Mouse (Mus musculus) heart, embryonic 11.5 days (tissue): ENCODE results near the gene Dab2. TPM values are rescaled to one million over a fixed set of nuclear protein-coding genes. Genes with fewer than 3 reads are reported as not detected.

Experiments used
- ATAC-seq: fragments of 200-750 bp; cut with Nextera tagmentation; replicated peaks from 2 replicates; pipeline ENCODE4 v1.8.0; 2017; ENCODE audit warnings: moderate library complexity; ENCODE audit not compliant: insufficient number of reproducible peaks, low FRiP score, low TSS enrichment
- H3K27ac ChIP-seq: fragments of 300-500 bp; sonication (generic); 2 replicates; pipeline ENCODE4 v1.5.1; 2014; ENCODE audit warnings: mild to moderate bottlenecking, low read depth, low read length
- H3K27me3 ChIP-seq: fragments of 300-500 bp; sonication (generic); 2 replicates; pipeline ENCODE4 v1.6.1; 2014; ENCODE audit warnings: mild to moderate bottlenecking, low read length, mixed read lengths; ENCODE audit not compliant: control insufficient read depth, insufficient read depth
- H3K36me3 ChIP-seq: fragments of 300-500 bp; sonication (generic); 2 replicates; pipeline ENCODE4 v1.6.1; 2014; ENCODE audit warnings: mild to moderate bottlenecking, low read length, moderate library complexity, mixed read lengths; ENCODE audit not compliant: control insufficient read depth, insufficient read depth
- H3K4me1 ChIP-seq: fragments of 300-500 bp; sonication (generic); 2 replicates; pipeline ENCODE4 v1.6.1; 2014; ENCODE audit warnings: low read length; ENCODE audit not compliant: control insufficient read depth, insufficient read depth
- H3K4me2 ChIP-seq: fragments of 300-500 bp; sonication (generic); 2 replicates; pipeline ENCODE4 v1.6.1; 2014; ENCODE audit warnings: mild to moderate bottlenecking, moderate library complexity
- H3K4me3 ChIP-seq: fragments of 300-500 bp; sonication (generic); 2 replicates; pipeline ENCODE4 v1.5.1; 2014; ENCODE audit warnings: low read depth, low read length
- H3K9ac ChIP-seq: fragments of 300-500 bp; sonication (generic); 2 replicates; pipeline ENCODE4 v1.6.1; 2014; ENCODE audit warnings: mild to moderate bottlenecking, low read depth, low read length, moderate library complexity
- H3K9me3 ChIP-seq: fragments of 300-500 bp; sonication (generic); replicated peaks from 2 replicates; pipeline ENCODE4 v1.6.1; 2016; ENCODE audit warnings: low read length; ENCODE audit not compliant: control insufficient read depth
- WGBS: fragments of 180-500 bp; shearing (Covaris S2); extraction: QIAGEN DNeasy Blood & Tissue Kit; methylation state at CpG from one replicate; pipeline ENCODE4 v1.1.7; 2014; ENCODE audit not compliant: insufficient replicate concordance; 5-methylcytosine and 5-hydroxymethylcytosine counted together
- polyA plus RNA-seq: library from polyadenylated mRNA; unstranded; fragments of >200 nt; fragmentation: Nextera tagmentation; extraction: Ambion mirVana; gene quantifications from 2 replicates; pipeline ENCODE4 v1.2.1, GENCODE M21; 2014

Dab2 gene
- polyA plus RNA-seq, 1 experiment from 2014 or later: 46.0 TPM

- Histone ChIP-seq H3K9me3 (no peaks in the 10 kb centered on the region), H3K4me1 (no peaks in the 10 kb centered on the region), H3K36me3 (no peaks in the 10 kb centered on the region), H3K27ac (no peak overlapping the region), H3K4me3 (no peak overlapping the region), H3K4me2 (no peak overlapping the region), H3K9ac (no peak overlapping the region), H3K27me3 (no peaks in the 10 kb centered on the region)
- 81% methylated on average over 5 of the region's 5 CpGs for WGBS
- no peak for ATAC-seq
Measured at GRCm38 (mm10) chr15:6339767-6340166, 40.2 kb downstream of the Dab2 start.

- WGBS: 64% methylated on average over 6 of the region's 6 CpGs
Measured at GRCm38 (mm10) chr15:6340347-6340746, 40.8 kb downstream of the Dab2 start.

GRCm38 (mm10) chr15:6341427-6341826 lies 41.8 kb downstream of the Dab2 start:
- Histone ChIP-seq H3K4me2 (no peak overlapping the region), H3K9ac (no peak overlapping the region), H3K27me3 (no peaks in the 10 kb centered on the region), H3K4me1 (no peaks in the 10 kb centered on the region), H3K4me3 (no peak overlapping the region), H3K36me3 (no peaks in the 10 kb centered on the region), H3K9me3 (no peaks in the 10 kb centered on the region), H3K27ac (no peak overlapping the region)
- 75% methylated on average over 6 of the region's 6 CpGs for WGBS
- ATAC-seq: no peak

More at GRCm38 (mm10) chr15:6340347-6340746, 40.8 kb downstream of the Dab2 start:
- H3K9me3 ChIP-seq: no peaks in the 10 kb centered on the region
- no peak overlapping the region for H3K27ac ChIP-seq
- no peaks in the 10 kb centered on the region for H3K4me1 ChIP-seq
- H3K36me3 ChIP-seq: no peaks in the 10 kb centered on the region
- no peak for ATAC-seq
- no peak overlapping the region for H3K4me3 ChIP-seq
- H3K9ac ChIP-seq: no peak overlapping the region
- no peak overlapping the region for H3K4me2 ChIP-seq
- H3K27me3 ChIP-seq: no peaks in the 10 kb centered on the region

- no peak overlapping the region for H3K9ac ChIP-seq
- no peak overlapping the region for H3K4me3 ChIP-seq
- no peaks in the 10 kb centered on the region for H3K36me3 ChIP-seq
- no peaks in the 10 kb centered on the region for H3K27me3 ChIP-seq
- H3K27ac ChIP-seq: no peak overlapping the region
- WGBS: 87% methylated on average over 3 of the region's 3 CpGs
- H3K4me2 ChIP-seq: no peak overlapping the region
- no peaks in the 10 kb centered on the region for H3K4me1 ChIP-seq
- H3K9me3 ChIP-seq: no peaks in the 10 kb centered on the region
- no peak for ATAC-seq
Measured at GRCm38 (mm10) chr15:6353901-6354300, 54.3 kb downstream of the Dab2 start.

- H3K9ac ChIP-seq: no peak overlapping the region
- H3K27me3 ChIP-seq: no peaks in the 10 kb centered on the region
- H3K4me2 ChIP-seq: no peak overlapping the region
- H3K36me3 ChIP-seq: no peaks in the 10 kb centered on the region
- H3K27ac ChIP-seq: no peak overlapping the region
- ATAC-seq: no peak
- H3K4me3 ChIP-seq: no peak overlapping the region
- no peaks in the 10 kb centered on the region for H3K9me3 ChIP-seq
- 68% methylated on average over 2 of the region's 2 CpGs for WGBS
- H3K4me1 ChIP-seq: no peaks in the 10 kb centered on the region
Measured at GRCm38 (mm10) chr15:6359859-6360258, 60.3 kb downstream of the Dab2 start.

- Histone ChIP-seq H3K9me3 (no peaks in the 10 kb centered on the region), H3K27ac (no peak overlapping the region), H3K27me3 (no peaks in the 10 kb centered on the region), H3K4me1 (no peaks in the 10 kb centered on the region), H3K4me3 (no peak overlapping the region), H3K9ac (no peak overlapping the region), H3K4me2 (no peak overlapping the region), H3K36me3 (no peaks in the 10 kb centered on the region)
- ATAC-seq: no peak
- 50% methylated on average over 1 of the region's 1 CpGs for WGBS
Measured at GRCm38 (mm10) chr15:6369974-6370373, 70.4 kb downstream of the Dab2 start.

GRCm38 (mm10) chr15:6371486-6371885 lies 71.9 kb downstream of the Dab2 start:
- no peaks in the 10 kb centered on the region for H3K9me3 ChIP-seq
- H3K27ac ChIP-seq: no peak overlapping the region
- no peak overlapping the region for H3K4me2 ChIP-seq
- no peak overlapping the region for H3K9ac ChIP-seq
- no peaks in the 10 kb centered on the region for H3K27me3 ChIP-seq
- H3K36me3 ChIP-seq: no peaks in the 10 kb centered on the region
- no peaks in the 10 kb centered on the region for H3K4me1 ChIP-seq
- H3K4me3 ChIP-seq: no peak overlapping the region
- ATAC-seq: no peak
- WGBS: 83% methylated on average over 2 of the region's 2 CpGs

- Histone ChIP-seq H3K27me3 (no peaks in the 10 kb centered on the region), H3K9ac (no peak overlapping the region)
- 68% methylated on average over 13 of the region's 13 CpGs for WGBS
Measured at GRCm38 (mm10) chr15:6375016-6375415, 75.4 kb downstream of the Dab2 start.

GRCm38 (mm10) chr15:6376001-6376400 lies 76.4 kb downstream of the Dab2 start:
- H3K4me2 ChIP-seq: no peak overlapping the region
- H3K4me3 ChIP-seq: no peak overlapping the region
- ATAC-seq: no peak
- no peaks in the 10 kb centered on the region for H3K4me1 ChIP-seq
- H3K9ac ChIP-seq: no peak overlapping the region
- no peaks in the 10 kb centered on the region for H3K9me3 ChIP-seq
- no peaks in the 10 kb centered on the region for H3K36me3 ChIP-seq
- H3K27me3 ChIP-seq: no peaks in the 10 kb centered on the region
- H3K27ac ChIP-seq: no peak overlapping the region
- 84% methylated on average over 5 of the region's 5 CpGs for WGBS

More at GRCm38 (mm10) chr15:6375016-6375415, 75.4 kb downstream of the Dab2 start:
- no peak for ATAC-seq
- H3K4me1 ChIP-seq: no peaks in the 10 kb centered on the region
- no peak overlapping the region for H3K27ac ChIP-seq
- H3K4me3 ChIP-seq: no peak overlapping the region
- H3K9me3 ChIP-seq: no peaks in the 10 kb centered on the region
- H3K36me3 ChIP-seq: no peaks in the 10 kb centered on the region
- no peak overlapping the region for H3K4me2 ChIP-seq
